Mouse (Mus musculus) thymus, postnatal 4 days (tissue): ENCODE data around the gene Ddah2.

Source experiments
- DNase-seq: peaks from one replicate; pipeline ENCODE4 v3.0.0; 2021

The Ddah2 gene

GRCm38 (mm10) chr17:35108097-35108496 lies 49.3 kb downstream of the Ddah2 start, which contains the start of gene Ly6g5c:
Gene Ly6g5c, plus strand, starts transcription at chr17:35108279.
- no peak for DNase-seq
